Mouse (Mus musculus) testis, adult 2 months (tissue): Measurements from ENCODE around the gene Clpsl2.

Source experiments
- CTCF ChIP-seq: fragments of 200-500 bp; IDR thresholded peaks from 2 replicates; pipeline ENCODE4 v1.5.1; 2012; ENCODE audit warnings: low read depth, mild to moderate bottlenecking, inconsistent platforms, low read length, moderate library complexity; ENCODE audit not compliant: control insufficient read depth, insufficient read depth, insufficient replicate concordance
- POLR2A ChIP-seq: fragments of 200-500 bp; IDR thresholded peaks from 2 replicates; pipeline ENCODE4 v1.6.1; 2012; ENCODE audit warnings: low read depth, mild to moderate bottlenecking, inconsistent platforms, low read length, moderate library complexity; ENCODE audit not compliant: control insufficient read depth

GRCm38 (mm10) chr17:28588591-28588990 lies 39.4 kb downstream of the Clpsl2 start:
- TF ChIP-seq POLR2A, result no peak
- TF ChIP-seq CTCF, result no peak
